Mouse (Mus musculus): ENCODE data around the gene Arxes1.
A peak's percentile ranks its signal among the peaks of the same experiment; 100 is the strongest.
"Not testable (repeated sequence)": the region's sequence is repeated elsewhere in the genome, so short reads cannot be mapped to it uniquely, and the experiment has no call there.

The Arxes1 gene

GRCm38 (mm10) chrX:136032799-136033763 is at the start of gene Arxes1:
TSS of gene Arxes1 (plus strand) at chrX:136033367.
- not testable (repeated sequence) for DNase-seq (ENCODE audit: extremely low read depth, insufficient read length, low spot score)

GRCm38 (mm10) chrX:135984539-135985260 is 48.5 kb upstream of the Arxes1 start:
- DNase-seq (ENCODE audit: extremely low read depth, insufficient read length, low spot score), result no peak

GRCm38 (mm10) chrX:135986267-135986666 is 46.9 kb upstream of the Arxes1 start:
- no peak for DNase-seq (ENCODE audit: extremely low read depth, insufficient read length, low spot score)

- no peak for DNase-seq (ENCODE audit: extremely low read depth, insufficient read length, low spot score)
Measured at GRCm38 (mm10) chrX:135990661-135991060, 42.5 kb upstream of the Arxes1 start.

GRCm38 (mm10) chrX:135993192-135993594 is 40.0 kb upstream of the Arxes1 start:
- not testable (repeated sequence) for DNase-seq (ENCODE audit: extremely low read depth, insufficient read length, low spot score)

- DNase-seq (ENCODE audit: extremely low read depth, insufficient read length, low spot score), result not testable (repeated sequence)
Measured at GRCm38 (mm10) chrX:135993664-135994119, 39.5 kb upstream of the Arxes1 start, which contains the start of gene Arxes2. TSS of gene Arxes2 (plus strand) at chrX:135993824.

GRCm38 (mm10) chrX:136007199-136007843 is 25.8 kb upstream of the Arxes1 start:
- no peak for DNase-seq (ENCODE audit: extremely low read depth, insufficient read length, low spot score)

GRCm38 (mm10) chrX:136014392-136014791 is 18.8 kb upstream of the Arxes1 start:
- no peak for DNase-seq (ENCODE audit: extremely low read depth, insufficient read length, low spot score)

- no peak for DNase-seq (ENCODE audit: extremely low read depth, insufficient read length, low spot score)
Measured at GRCm38 (mm10) chrX:136030331-136030730, 2.8 kb upstream of the Arxes1 start.

- DNase-seq (ENCODE audit: extremely low read depth, insufficient read length, low spot score), result no peak
Measured at GRCm38 (mm10) chrX:136043726-136044125, 10.6 kb downstream of the Arxes1 start.

- DNase-seq (ENCODE audit: extremely low read depth, insufficient read length, low spot score), result peak; percentile 11
Measured at GRCm38 (mm10) chrX:136047528-136047927, 14.4 kb downstream of the Arxes1 start.

- DNase-seq (ENCODE audit: extremely low read depth, insufficient read length, low spot score), result no peak
Measured at GRCm38 (mm10) chrX:136051219-136051618, 18.1 kb downstream of the Arxes1 start.

GRCm38 (mm10) chrX:136060698-136061097 is 27.5 kb downstream of the Arxes1 start:
- no peak for DNase-seq (ENCODE audit: extremely low read depth, insufficient read length, low spot score)

GRCm38 (mm10) chrX:136067201-136067991 is 34.2 kb downstream of the Arxes1 start:
- not testable (repeated sequence) for DNase-seq (ENCODE audit: extremely low read depth, insufficient read length, low spot score)

- not testable (repeated sequence) for DNase-seq (ENCODE audit: extremely low read depth, insufficient read length, low spot score)
Measured at GRCm38 (mm10) chrX:136068020-136068419, 34.9 kb downstream of the Arxes1 start, which contains the start of gene Bex2. TSS of gene Bex2 (minus strand) at chrX:136068236.
